ENCODE assay signal across 2 mouse cellular contexts in genomic region chr4:134257198-134258009, GRCm38 (mm10).
A peak's percentile ranks its signal among the peaks of the same experiment; 100 is the strongest.
TF ChIP-seq lines count a peak whose summit lies in the region.

No protein-coding gene starts in this region.

TF ChIP-seq in CH12.LX, 34 proteins besides CTCF, POLR2A, EP300 and RAD21:
- TF ChIP-seq ZNF384 (IDR thresholded peaks at IDR 0.05; ENCODE audit: low read depth, low read length): peak; percentile 53
- no peak for TF ChIP-seq TBP (conservative IDR thresholded peaks at IDR 0.05; ENCODE audit: low read depth, low read length)

TF ChIP-seq in ES-E14, 5 proteins besides CTCF, POLR2A, EP300 and RAD21:
- TF ChIP-seq ZC3H11A (IDR thresholded peaks at IDR 0.05; ENCODE audit: borderline replicate concordance, low read depth, low read length) (no peak), CHD2 (IDR thresholded peaks at IDR 0.05; ENCODE audit: low read depth, low read length) (no peak), HCFC1 (IDR thresholded peaks at IDR 0.05; ENCODE audit: borderline replicate concordance, insufficient read depth, low read length) (no peak), MAFK (IDR thresholded peaks at IDR 0.05; ENCODE audit: insufficient read depth, low read depth, low read length) (no peak), ZNF384 (IDR thresholded peaks at IDR 0.05; ENCODE audit: low read depth, low read length) (no peak)
